Mouse (Mus musculus) liver (tissue): ENCODE measurements around the gene Galnt2.

Experiments used
- DNase-seq: peaks from one replicate; pipeline ENCODE4 v3.0.0-alpha.2; 2020; ENCODE audit warnings: mixed read lengths

Gene Galnt2

DNA sequence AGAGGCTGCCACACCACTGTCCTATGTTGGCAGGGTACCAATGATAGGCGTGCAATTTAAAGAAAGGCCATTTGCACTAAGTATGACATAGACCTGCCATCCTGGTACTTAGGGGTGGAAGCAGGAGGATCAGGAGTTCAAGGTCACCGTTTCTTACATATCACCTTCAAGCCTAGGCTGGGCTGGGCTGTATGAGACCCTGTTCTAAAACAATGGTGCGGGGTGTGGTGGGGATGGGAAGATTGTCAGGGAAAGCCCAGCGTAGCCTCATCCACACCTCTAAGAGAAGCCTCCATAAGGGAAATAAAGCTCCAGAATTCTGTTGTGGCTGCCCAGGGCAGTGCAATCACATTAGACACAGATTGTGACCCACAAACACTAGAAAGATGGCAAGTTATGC, 4.3 kb downstream of the Galnt2 start:
- DNase-seq = no peak

- no peak for DNase-seq
Measured at GRCm38 (mm10) chr8:124239350-124239749, 8.2 kb downstream of the Galnt2 start.

GRCm38 (mm10) chr8:124240932-124241331, 9.7 kb downstream of the Galnt2 start:
- no peak for DNase-seq

DNA sequence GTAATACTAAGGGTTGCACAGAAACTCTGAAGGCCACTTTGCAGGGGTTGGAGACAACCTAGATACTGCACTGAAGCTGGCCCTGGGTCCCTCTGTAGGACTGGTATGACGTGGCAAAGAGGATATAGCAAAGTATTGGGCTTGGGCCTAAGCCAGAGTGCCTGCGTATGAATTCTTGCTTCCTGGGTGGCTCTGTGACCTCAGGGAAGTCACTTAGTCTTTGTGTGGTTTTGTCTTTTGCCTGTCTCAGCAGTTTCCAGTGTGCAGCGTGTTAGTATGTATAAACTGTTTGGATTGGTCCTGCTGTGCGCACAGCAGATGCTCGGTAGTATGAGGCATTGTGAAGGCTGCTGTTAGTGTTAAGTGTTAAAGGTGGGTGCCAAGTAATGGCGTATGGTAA, 11.0 kb downstream of the Galnt2 start:
- DNase-seq = no peak

DNA sequence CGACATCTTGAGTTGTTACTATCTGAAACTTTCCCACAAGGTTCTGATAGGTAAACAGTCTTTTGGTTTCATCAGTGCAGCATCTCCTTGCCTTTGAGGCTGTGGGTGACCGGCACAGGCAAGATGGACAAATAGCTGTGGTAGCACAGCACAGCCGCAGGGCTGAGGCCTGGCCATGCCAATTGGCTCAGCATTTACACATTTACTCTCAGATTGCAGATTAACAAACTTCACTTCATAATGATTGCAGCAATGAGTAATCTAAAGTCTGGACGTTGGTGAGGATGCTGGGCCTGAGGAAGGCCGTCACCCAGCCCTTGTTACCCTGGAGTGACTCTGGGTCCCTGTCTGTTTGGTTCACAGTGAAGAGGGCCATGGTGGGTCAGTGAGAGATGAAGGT, 11.7 kb downstream of the Galnt2 start:
- no peak for DNase-seq

GRCm38 (mm10) chr8:124247581-124247980, 16.4 kb downstream of the Galnt2 start:
- DNase-seq = no peak

DNA sequence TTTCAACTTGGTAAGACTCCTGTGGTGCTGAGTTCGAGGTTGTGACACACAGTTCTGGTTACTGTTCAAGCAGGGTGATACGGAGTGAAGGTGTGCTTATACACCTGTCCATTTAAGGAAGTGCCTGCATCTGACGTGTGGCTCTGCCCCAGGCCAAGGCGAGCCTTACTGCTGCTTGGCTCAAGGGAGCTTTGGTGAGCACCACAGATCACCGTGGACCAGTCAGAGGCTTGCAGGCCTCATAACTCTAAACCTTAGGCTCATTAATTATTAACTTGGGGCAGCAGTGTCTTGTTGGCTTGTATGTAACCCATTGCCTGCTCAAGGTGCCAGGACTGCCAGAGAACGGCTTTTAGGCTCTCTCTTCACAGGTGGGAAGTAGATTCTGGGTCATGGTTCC, 17.5 kb downstream of the Galnt2 start:
- DNase-seq = no peak

DNA sequence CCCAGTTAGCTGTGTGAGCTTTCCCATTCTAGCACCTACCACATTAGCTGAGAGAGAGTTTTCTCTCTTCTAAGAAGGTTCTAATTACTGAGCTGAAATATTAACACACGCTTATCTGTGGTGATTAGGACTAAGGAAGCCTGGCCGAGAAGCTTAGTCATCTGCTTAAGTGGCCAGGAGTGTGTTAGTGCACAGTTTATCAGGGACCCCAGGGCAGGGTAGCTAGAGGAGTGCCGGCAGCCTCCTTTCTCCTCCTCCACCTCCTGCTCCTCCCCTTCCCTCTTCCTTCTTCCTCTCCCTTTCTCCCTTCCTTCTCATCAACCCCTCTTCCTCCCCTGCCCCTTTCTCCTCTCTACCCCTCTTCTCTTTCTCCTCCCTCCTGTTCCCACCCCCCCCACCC, 19.1 kb downstream of the Galnt2 start:
- peak; percentile 64 for DNase-seq

DNA sequence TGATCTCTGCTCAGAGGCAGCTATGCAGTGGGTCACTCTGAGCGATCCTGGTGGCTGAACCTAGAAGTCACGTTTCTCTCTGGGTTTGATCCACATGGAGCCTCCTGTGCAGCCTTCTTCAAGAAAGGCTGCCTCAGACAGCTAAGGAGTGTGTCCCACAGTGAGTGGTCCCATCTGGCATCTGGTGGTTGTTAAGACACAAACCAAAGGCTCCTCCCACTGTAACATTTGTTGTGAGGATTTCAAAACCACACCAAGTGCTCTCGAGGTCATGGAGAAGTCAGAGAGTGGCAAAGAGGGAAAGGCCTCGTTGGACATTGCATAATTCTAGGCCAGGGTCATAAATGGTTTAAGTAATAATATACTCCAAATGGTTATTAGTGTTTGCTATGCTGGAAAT, 19.6 kb downstream of the Galnt2 start:
- DNase-seq = no peak

- DNase-seq = no peak
Measured at GRCm38 (mm10) chr8:124252533-124252950, 21.4 kb downstream of the Galnt2 start.

DNA sequence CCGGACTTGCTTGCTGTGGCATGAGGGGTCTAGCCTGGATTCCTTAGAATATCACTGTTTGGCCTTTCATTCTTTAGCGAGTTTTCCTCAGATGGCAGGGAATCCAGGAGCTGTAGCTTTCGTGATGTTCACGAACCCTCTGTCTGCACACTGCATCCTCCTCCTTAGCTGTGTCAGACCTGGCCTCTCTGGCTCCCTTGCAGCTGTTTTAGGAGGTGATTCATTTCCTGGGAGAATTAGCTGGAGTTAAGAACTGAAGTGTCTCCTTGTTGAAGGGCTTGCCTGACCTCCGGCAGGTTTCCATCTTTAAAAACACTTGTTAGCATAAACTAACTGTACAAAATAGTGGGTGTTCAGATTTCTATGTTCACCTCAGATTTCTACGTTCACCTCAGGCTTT, 22.7 kb downstream of the Galnt2 start:
- DNase-seq = no peak

DNA sequence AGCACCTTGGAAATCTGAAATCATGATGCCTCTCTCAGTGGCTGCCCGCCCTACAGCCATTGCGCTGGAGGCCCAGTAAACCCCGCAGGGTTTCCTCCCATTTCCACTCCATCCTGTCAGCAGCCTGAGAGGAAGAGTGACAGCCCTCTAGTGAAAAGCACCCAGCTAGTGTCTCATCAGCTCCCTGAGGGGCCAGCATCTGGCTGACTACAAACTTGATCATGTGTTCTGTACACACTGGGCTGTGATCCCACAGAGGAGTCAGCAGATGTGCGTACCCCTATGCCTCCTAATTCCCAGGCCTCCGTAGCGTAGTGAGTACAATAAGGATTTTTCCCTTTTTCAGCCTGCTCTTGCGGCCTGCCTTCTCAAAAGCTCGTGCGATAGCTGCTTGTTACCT, 25.6 kb downstream of the Galnt2 start:
- no peak for DNase-seq

DNA sequence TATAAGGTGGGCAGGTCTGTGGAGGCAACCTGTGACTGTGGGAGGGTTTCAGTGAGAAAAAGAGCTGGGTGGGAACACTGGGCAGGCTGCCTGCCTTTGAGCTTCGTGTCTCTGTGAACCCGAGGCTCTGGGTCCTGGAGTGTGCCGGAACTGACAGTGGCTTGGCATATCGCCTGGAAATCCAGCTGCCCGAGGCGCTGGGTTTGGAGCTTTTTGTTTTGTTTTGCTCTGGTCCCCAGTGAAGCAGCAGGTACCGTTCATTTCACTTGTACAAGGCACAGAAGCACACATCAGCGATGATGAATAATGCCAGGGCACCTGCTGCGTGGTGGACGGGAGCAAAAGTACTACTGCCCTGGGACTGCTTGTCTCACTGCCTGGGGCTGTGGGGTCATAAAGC, 26.2 kb downstream of the Galnt2 start:
- DNase-seq = no peak

- no peak for DNase-seq
Measured at GRCm38 (mm10) chr8:124259146-124259545, 28.0 kb downstream of the Galnt2 start.

DNA sequence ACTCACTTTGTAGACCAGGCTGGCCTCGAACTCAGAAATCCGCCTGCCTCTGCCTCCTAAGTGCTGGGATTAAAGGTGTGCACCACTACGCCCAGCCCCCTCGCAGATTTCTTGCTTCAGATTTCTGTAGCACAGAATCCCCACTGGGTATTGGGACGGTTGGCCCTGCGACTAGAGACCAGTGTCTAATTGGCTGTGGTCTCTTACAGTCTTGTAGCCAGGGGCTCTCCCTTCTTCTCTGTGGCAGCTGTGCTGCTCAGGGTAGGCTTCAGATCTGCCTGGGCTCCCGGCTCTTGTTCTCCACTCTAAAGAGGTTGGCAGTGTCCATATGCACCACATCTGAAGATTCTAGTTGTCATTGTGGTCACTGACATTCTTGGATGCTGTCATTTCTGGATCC, 28.7 kb downstream of the Galnt2 start:
- no peak for DNase-seq

- DNase-seq = no peak
Measured at GRCm38 (mm10) chr8:124260371-124260770, 29.2 kb downstream of the Galnt2 start.

GRCm38 (mm10) chr8:124263058-124263457, 31.9 kb downstream of the Galnt2 start:
- DNase-seq = no peak

- DNase-seq = no peak
Measured at GRCm38 (mm10) chr8:124264032-124264431, 32.8 kb downstream of the Galnt2 start.

DNA sequence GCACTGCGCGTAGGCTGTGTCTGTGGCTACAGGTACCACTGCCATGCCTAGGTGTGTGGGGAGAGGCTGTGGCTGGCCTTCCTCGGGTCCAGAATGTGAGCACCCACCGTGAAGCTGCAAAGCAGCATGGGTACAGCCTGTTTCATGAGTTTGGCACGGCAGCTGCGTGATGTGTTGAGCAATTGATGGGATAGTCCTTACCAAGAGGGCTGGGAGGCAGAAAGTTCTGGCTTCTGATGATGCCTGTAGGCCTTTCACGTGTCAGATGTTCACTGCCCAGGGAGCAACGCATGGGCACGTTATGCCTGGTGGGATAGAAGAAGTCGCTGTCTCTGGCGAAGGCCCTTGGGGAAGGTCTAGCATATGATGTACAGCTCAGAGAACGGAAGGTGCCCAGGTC, 33.5 kb downstream of the Galnt2 start:
- no peak for DNase-seq

GRCm38 (mm10) chr8:124265130-124265529, 33.9 kb downstream of the Galnt2 start:
- no peak for DNase-seq

- peak; percentile 61 for DNase-seq
Measured at GRCm38 (mm10) chr8:124265798-124266197, 34.6 kb downstream of the Galnt2 start.

DNA sequence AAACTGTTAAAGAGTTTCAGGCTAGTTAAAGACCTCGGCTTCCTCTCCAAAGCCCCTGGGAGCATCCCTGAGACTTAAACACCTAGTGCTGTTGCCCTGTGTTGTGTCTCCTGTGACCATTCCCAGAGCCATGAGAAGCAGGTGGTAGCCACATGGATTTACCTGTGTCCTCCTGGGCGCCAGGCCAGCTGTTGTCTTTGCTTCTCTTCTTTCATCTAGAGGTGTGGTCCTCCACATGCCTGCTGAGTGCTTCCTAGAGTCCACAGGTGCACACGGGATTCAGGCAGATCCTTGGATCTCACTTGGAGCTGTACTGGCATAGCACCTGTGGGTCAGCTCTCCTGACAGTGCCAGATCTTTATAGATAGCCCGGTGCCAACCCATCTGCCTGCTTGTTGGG, 36.0 kb downstream of the Galnt2 start:
- DNase-seq = no peak

GRCm38 (mm10) chr8:124270504-124270903, 39.3 kb downstream of the Galnt2 start:
- no peak for DNase-seq

DNA sequence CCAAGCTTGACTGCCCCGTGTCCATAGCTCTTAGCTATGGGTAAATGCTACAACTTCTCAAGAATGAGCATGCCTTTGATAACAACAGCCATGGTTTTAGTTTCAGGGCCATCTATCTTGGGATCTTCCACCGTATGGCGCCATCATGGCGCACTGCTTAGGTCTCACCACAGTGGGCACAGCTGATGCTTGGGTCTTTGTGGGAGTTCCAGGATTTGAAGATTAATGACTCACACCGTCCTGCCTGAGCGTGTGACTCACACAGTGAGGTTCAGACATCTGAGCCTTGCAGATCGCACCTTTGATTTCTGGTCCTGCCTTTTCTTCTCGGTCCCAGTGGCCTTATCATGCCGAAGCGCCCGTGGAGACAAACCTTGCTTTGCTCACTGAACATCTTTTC, 39.7 kb downstream of the Galnt2 start:
- DNase-seq = no peak

- no peak for DNase-seq
Measured at GRCm38 (mm10) chr8:124271518-124271917, 40.3 kb downstream of the Galnt2 start.

DNA sequence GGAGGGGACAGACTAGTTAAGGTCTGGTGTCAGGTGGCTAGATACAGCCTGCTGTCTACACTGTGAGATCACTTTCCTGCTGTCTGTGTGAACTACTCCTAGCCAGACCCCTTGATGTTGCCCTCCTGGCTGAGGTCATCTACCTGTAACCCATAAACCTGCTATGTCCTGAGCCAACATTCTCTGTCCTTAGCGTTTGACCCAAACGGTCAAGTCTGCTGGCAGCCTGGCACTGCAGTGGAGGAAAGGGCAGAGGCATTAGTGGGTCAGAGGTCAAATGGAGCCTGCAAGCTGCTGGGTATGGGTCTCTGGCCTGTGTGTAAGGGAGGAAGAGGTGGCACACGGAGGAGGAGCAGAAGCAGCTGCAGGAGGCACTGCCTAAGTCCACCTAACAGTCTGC, 41.6 kb downstream of the Galnt2 start:
- DNase-seq = no peak
